Mouse (Mus musculus) liver, embryonic 15.5 days (tissue): ENCODE data around the gene Dnajc1. TPM values are rescaled to one million over a fixed set of nuclear protein-coding genes. Genes with fewer than 3 reads are reported as not detected.

Source experiments
- ATAC-seq: fragments of 200-750 bp; cut with Nextera tagmentation; 2 replicates; pipeline ENCODE4 v1.8.0; 2017; ENCODE audit warnings: moderate number of reproducible peaks, mild to moderate bottlenecking, moderate library complexity; ENCODE audit not compliant: insufficient read depth
- H3K27ac ChIP-seq: fragments of 300-500 bp; sonication (generic); replicated peaks from 2 replicates; pipeline ENCODE4 v1.5.1; 2015; ENCODE audit warnings: mild to moderate bottlenecking, inconsistent platforms
- H3K27me3 ChIP-seq: fragments of 300-500 bp; sonication (generic); 2 replicates; pipeline ENCODE4 v1.6.1; 2015; ENCODE audit warnings: mild to moderate bottlenecking, inconsistent platforms
- H3K36me3 ChIP-seq: fragments of 300-500 bp; sonication (generic); replicated peaks from 2 replicates; pipeline ENCODE4 v1.6.1; 2015; ENCODE audit warnings: moderate library complexity, mild to moderate bottlenecking, inconsistent platforms
- H3K4me1 ChIP-seq: fragments of 300-500 bp; sonication (generic); replicated peaks from 2 replicates; pipeline ENCODE4 v1.6.1; 2015; ENCODE audit warnings: inconsistent platforms
- H3K4me2 ChIP-seq: fragments of 300-500 bp; sonication (generic); 2 replicates; pipeline ENCODE4 v1.6.1; 2015; ENCODE audit warnings: moderate library complexity, mild to moderate bottlenecking, inconsistent platforms
- H3K4me3 ChIP-seq: fragments of 300-500 bp; sonication (generic); replicated peaks from 2 replicates; pipeline ENCODE4 v1.5.1; 2015; ENCODE audit warnings: mild to moderate bottlenecking, inconsistent platforms
- H3K9ac ChIP-seq: fragments of 300-500 bp; sonication (generic); 2 replicates; pipeline ENCODE4 v1.6.1; 2015; ENCODE audit warnings: moderate library complexity, mild to moderate bottlenecking, inconsistent platforms
- H3K9me3 ChIP-seq: fragments of 300-500 bp; sonication (generic); replicated peaks from 2 replicates; pipeline ENCODE4 v1.6.1; 2016; ENCODE audit warnings: inconsistent platforms
- WGBS: fragments of 180-500 bp; shearing (Covaris S2); methylation state at CpG from one replicate; pipeline ENCODE4 v1.1.7; 2015; ENCODE audit warnings: mixed read lengths; ENCODE audit not compliant: insufficient replicate concordance; 5-methylcytosine and 5-hydroxymethylcytosine counted together
- polyA plus RNA-seq: library from polyadenylated mRNA; unstranded; fragments of >200 nt; fragmentation: Nextera tagmentation; extraction: Ambion mirVana; gene quantifications from 2 replicates; pipeline ENCODE4 v1.2.1, GENCODE M21; 2015

Dnajc1 gene
- polyA plus RNA-seq, 1 experiment from 2014 or later: 9.6 TPM

GRCm38 (mm10) chr2:18364402-18364801 is 28.2 kb downstream of the Dnajc1 start:
- no peaks in the 10 kb centered on the region for H3K4me1 ChIP-seq
- H3K9me3 ChIP-seq: no peaks in the 10 kb centered on the region
- no peak overlapping the region for H3K9ac ChIP-seq
- no peaks in the 10 kb centered on the region for H3K36me3 ChIP-seq
- no peak overlapping the region for H3K4me2 ChIP-seq
- WGBS: 68% methylated on average over 1 of the region's 1 CpGs
- no peak overlapping the region for H3K4me3 ChIP-seq
- no peaks in the 10 kb centered on the region for H3K27me3 ChIP-seq
- H3K27ac ChIP-seq: no peak overlapping the region
- no peak for ATAC-seq

- ATAC-seq: no peak
- no peaks in the 10 kb centered on the region for H3K27me3 ChIP-seq
- H3K4me1 ChIP-seq: no peaks in the 10 kb centered on the region
- H3K27ac ChIP-seq: no peak overlapping the region
- no peak overlapping the region for H3K4me3 ChIP-seq
- H3K36me3 ChIP-seq: no peaks in the 10 kb centered on the region
- H3K9ac ChIP-seq: no peak overlapping the region
- H3K9me3 ChIP-seq: 0 out of 2 replicates have a peak, but pooled peaks cover 4% of the 10 kb centered on the region
- no peak overlapping the region for H3K4me2 ChIP-seq
Measured at GRCm38 (mm10) chr2:18355293-18355692, 37.3 kb downstream of the Dnajc1 start.

DNA sequence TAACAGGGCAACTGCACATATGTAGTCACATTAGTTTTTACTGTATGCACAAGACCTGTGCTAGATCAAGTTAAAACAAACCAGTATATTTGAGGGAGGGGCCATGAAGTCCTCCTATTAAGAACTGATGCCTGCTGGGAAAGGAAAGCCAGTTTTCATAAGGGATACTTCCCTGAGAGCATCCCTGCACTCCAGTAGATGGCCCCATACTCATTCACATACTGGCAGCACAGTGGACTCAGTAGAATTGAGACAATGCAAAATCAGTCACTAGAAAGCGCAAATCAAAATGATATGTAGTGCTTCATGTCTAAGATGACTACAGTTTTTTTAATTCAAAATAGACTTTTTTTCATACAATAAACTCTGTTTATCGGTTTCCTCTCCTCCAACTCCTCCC is 40.0 kb downstream of the Dnajc1 start:
- Histone ChIP-seq H3K4me1 (no peaks in the 10 kb centered on the region), H3K4me3 (no peak overlapping the region), H3K36me3 (no peaks in the 10 kb centered on the region), H3K9me3 (0 out of 2 replicates have a peak, but pooled peaks cover 4% of the 10 kb centered on the region), H3K27ac (no peak overlapping the region), H3K4me2 (no peak overlapping the region), H3K9ac (no peak overlapping the region), H3K27me3 (no peaks in the 10 kb centered on the region)
- ATAC-seq: no peak
- 72% methylated on average over 2 of the region's 2 CpGs for WGBS

DNA sequence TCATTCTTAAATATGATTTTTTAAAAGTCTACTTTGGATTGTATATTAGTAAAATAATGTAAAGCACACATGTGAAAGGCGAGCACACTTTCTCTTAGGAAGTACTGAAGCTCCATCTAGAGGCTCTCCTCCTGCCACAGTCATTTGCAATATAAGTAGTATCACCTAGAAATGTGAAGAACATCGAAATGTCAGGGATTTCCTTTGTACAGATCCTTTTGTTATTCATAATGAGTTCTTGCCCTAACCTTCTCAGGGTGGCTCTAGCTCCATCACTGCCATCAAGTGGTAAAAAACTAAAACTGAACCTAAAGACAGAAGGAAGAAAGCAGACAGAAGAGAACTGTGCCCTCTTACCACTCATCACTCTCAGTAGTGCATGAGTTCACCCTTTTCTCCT is 49.2 kb downstream of the Dnajc1 start:
- Histone ChIP-seq H3K4me2 (no peak overlapping the region), H3K4me3 (no peak overlapping the region), H3K9ac (no peak overlapping the region), H3K4me1 (no peaks in the 10 kb centered on the region), H3K27ac (no peak overlapping the region), H3K9me3 (no peaks in the 10 kb centered on the region), H3K36me3 (no peaks in the 10 kb centered on the region), H3K27me3 (no peaks in the 10 kb centered on the region)
- WGBS: 59% methylated on average over 2 of the region's 2 CpGs
- no peak for ATAC-seq

DNA sequence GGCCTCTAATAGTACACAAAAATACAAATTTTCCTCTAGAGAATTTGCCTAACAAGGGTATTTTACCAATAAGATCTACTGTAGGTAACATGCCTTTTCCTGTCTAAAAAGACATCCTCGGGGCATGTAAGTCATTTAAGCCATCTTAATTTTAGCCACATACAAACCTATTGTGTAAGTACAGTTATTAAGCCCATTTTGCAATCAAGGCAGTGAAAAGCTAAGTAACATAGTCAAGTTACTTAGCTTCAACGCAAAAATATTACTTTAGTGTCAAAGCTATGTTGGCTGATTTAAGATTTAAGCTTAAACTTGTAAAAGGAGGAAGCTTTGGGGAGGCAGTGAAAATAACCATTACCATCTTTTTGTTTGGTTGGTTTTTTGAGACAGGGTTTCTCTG is 74.0 kb downstream of the Dnajc1 start:
- Histone ChIP-seq H3K27ac (no peak overlapping the region), H3K9ac (no peak overlapping the region), H3K27me3 (no peaks in the 10 kb centered on the region), H3K36me3 (no peaks in the 10 kb centered on the region), H3K4me2 (no peak overlapping the region), H3K4me3 (no peak overlapping the region), H3K9me3 (no peaks in the 10 kb centered on the region), H3K4me1 (no peaks in the 10 kb centered on the region)
- WGBS: 63% methylated on average over 2 of the region's 2 CpGs
- no peak for ATAC-seq

DNA sequence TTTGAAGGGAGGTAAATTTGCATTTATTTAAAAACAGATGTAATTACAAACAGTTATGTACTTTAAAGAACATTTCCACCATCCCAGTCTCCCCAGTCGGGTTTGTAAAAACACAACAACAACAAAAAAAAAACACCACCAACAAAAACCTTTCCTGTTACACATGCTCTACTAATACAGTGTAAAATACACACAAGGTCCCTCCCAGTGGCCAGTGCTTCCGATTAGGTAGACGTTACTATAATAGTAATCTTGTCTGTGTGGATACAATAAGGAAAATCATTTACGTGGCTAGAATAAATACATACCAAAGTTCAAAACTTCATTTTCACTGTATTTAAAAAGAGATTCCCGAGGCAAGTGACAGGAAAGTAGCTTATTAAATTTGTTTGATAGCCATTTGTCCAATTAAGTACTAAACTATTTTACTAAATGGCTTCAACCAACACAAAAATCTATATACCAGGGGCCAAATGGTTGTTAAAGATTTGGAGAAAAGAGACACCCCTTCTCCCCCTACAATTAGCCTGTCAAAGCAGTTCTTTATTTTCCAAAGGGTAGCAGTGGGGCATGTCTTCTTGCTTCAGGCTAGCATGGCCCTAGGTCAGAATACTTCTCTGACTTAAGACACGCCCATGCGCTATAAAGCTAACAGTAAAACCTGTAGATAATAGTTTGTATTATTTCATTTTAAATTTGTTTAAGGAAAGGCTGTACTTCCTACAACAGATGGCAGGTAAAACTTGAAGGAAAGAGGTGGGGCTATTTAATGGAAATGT is 74.9 kb downstream of the Dnajc1 start:
- no peaks in the 10 kb centered on the region for H3K27me3 ChIP-seq
- 73% methylated on average over 7 of the region's 7 CpGs for WGBS
- no peaks in the 10 kb centered on the region for H3K36me3 ChIP-seq
- no peak for ATAC-seq
- H3K4me3 ChIP-seq: no peak overlapping the region
- H3K4me1 ChIP-seq: no peaks in the 10 kb centered on the region
- no peak overlapping the region for H3K27ac ChIP-seq
- no peaks in the 10 kb centered on the region for H3K9me3 ChIP-seq
- no peak overlapping the region for H3K9ac ChIP-seq
- H3K4me2 ChIP-seq: no peak overlapping the region

- Histone ChIP-seq H3K36me3 (no peaks in the 10 kb centered on the region), H3K27ac (no peak overlapping the region), H3K27me3 (no peaks in the 10 kb centered on the region), H3K4me1 (no peaks in the 10 kb centered on the region), H3K4me3 (no peak overlapping the region), H3K9me3 (no peaks in the 10 kb centered on the region), H3K9ac (no peak overlapping the region), H3K4me2 (no peak overlapping the region)
- ATAC-seq: no peak
- WGBS: 67% methylated on average over 2 of the region's 2 CpGs
Measured at GRCm38 (mm10) chr2:18316909-18317308, 75.7 kb downstream of the Dnajc1 start.

DNA sequence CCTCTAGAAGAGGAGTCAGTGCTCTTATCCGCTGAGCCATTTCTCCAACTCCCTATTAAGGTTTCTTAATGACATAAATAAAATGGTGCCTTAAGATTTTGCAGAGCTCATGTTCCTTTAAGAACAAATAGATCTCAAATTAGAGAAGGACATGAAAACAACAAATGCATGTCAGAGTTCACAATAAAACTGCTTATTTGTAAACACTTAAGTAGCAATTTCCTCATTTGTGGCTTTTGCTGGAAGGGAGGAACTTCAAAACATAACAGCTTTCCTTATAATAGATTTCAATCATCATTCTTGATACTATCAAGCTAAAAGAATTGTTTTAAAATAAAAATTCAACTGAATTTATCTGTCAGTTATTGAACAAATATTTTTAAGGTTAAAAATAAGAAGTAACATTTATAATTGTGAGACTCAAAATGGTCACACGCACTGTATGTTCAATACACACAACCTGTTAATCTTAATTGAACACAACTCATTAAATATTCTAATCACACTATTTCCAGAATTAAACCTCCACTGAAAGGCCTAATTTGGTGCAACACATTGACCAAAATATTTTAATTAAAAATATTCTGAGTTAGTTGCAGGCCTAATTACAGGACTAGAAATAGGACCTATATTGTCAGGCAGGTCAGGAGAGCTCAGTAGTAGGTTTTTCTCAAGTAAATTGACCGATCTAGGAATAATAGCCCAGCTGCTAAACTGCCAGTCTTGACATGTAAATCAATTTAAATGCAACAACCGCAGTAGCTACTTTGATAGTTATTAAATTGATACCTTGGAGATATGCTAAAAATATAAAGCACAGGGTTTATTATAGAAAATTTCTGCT is 82.1 kb downstream of the Dnajc1 start:
- Histone ChIP-seq H3K27ac (no peak overlapping the region), H3K4me3 (no peak overlapping the region), H3K9ac (no peak overlapping the region), H3K9me3 (no peaks in the 10 kb centered on the region), H3K4me2 (no peak overlapping the region), H3K4me1 (no peaks in the 10 kb centered on the region), H3K36me3 (no peaks in the 10 kb centered on the region), H3K27me3 (no peaks in the 10 kb centered on the region)
- ATAC-seq: no peak
- 79% methylated on average over 4 of the region's 4 CpGs for WGBS

DNA sequence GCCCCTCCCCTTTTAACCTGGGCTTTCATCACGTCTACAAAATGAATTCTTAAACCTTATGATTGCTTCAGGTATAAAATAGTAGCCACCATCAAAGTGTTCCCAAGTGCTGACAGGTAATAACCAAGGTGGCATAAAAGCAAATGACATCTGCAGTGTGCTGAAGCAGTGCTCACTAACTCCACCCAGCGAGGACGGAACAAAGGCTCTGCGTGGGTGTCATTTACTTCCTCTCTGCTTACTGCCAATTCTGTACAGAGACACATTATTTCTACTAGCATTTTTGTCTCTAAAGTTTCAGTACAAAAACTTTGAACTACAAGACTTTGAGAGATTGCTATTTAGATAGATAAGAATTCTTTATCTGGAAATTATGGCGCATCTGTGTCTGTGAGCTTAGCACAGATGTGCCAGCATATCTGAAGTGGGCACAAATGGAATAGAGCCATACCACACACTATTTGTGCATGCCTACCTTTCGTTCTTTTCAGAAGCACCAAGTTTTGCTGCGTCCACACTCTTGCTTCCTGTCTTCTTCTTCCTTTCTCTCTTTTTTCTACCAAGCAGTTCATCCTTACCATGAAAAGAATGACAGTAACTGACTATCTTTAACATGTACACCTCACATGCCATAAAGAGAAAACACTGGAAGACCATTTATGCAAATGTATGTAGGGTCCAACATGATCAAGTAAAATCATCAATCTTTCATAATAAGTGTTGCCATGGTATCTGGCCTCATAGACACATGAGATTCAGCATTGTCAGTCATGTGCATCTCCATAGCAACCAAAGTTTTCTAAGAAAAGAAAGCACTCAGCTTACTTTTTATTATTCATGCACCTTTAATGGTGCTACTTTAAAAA is 85.0 kb downstream of the Dnajc1 start:
- WGBS: 62% methylated on average over 7 of the region's 7 CpGs

GRCm38 (mm10) chr2:18300949-18301348 is 91.7 kb downstream of the Dnajc1 start:
- no peak overlapping the region for H3K27ac ChIP-seq
- 0 out of 2 replicates have a peak, but pooled peaks cover 6% of the 10 kb centered on the region for H3K36me3 ChIP-seq
- no peak overlapping the region for H3K4me2 ChIP-seq
- H3K4me1 ChIP-seq: no peaks in the 10 kb centered on the region
- H3K9me3 ChIP-seq: no peaks in the 10 kb centered on the region
- no peak overlapping the region for H3K4me3 ChIP-seq
- no peak for ATAC-seq
- 34% methylated on average over 3 of the region's 3 CpGs for WGBS
- no peaks in the 10 kb centered on the region for H3K27me3 ChIP-seq
- no peak overlapping the region for H3K9ac ChIP-seq

More for the DNA sequence above, 85.0 kb downstream of the Dnajc1 start:
- Histone ChIP-seq H3K36me3 (no peaks in the 10 kb centered on the region), H3K9ac (no peak overlapping the region), H3K4me1 (no peaks in the 10 kb centered on the region), H3K4me2 (no peak overlapping the region), H3K27me3 (no peaks in the 10 kb centered on the region), H3K9me3 (no peaks in the 10 kb centered on the region), H3K27ac (no peak overlapping the region), H3K4me3 (no peak overlapping the region)
- ATAC-seq: no peak

DNA sequence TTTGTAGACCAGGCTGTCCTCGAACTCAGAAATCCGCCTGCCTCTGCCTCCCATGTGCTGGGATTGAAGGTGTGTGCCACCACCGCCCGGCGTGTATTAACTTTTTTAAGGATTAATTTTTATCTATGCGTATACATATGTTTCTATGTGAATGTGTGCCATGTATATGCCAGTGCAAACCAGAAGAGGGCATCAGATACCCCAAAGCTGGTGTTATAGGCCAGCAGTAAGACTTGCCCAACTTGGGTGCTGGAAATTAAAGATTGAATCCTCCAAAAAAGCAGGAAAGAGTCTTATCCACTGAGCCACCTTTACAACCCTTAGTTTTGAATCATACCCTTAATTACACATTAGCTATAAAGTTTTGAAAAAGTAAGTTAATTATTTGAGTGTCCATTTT is 107.5 kb downstream of the Dnajc1 start:
- Histone ChIP-seq H3K4me3 (no peak overlapping the region), H3K27ac (no peak overlapping the region), H3K4me1 (no peaks in the 10 kb centered on the region), H3K9ac (no peak overlapping the region), H3K9me3 (no peaks in the 10 kb centered on the region), H3K36me3 (0 out of 2 replicates have a peak, but pooled peaks cover 10% of the 10 kb centered on the region), H3K4me2 (no peak overlapping the region), H3K27me3 (no peaks in the 10 kb centered on the region)
- WGBS: 84% methylated on average over 6 of the region's 6 CpGs
- no peak for ATAC-seq
